Mouse (Mus musculus): ENCODE data around the gene Rab43.

- no peak for TF ChIP-seq CTCF (IDR thresholded peaks at IDR 0.05)
- TF ChIP-seq EP300 (IDR thresholded peaks at IDR 0.05; ENCODE audit: insufficient read depth, low read depth, low read length), result no peak
These were observed 9.5 kb downstream of the Rab43 start for GRCm38 (mm10) chr6:87802462-87802861.

Data from heart, adult 2 months (tissue).